Comparison of ENCODE assay signal across 9 mouse cellular contexts in genomic region chr15:89140659-89141252, GRCm38 (mm10). TPM values are rescaled to one million over a fixed set of nuclear protein-coding genes. Genes with fewer than 3 reads are reported as not detected.
DNase-seq lines count a peak whose midpoint lies in the region; ATAC-seq lines count a peak whose summit lies in the region.
"Had no signal": no experiment of that assay in that cellular context is flagged by ENCODE, and none has a peak within 500 bp of the region (broad histone marks: within the 10 kb centered on the region; RNA-seq: fewer than 3 reads in every experiment).

Gene Mapk12 (minus strand): TSS chr15:89140703.

- peaks cover 3% of the 10 kb centered on the region for H3K4me1 ChIP-seq in embryonic facial prominence, embryonic 11.5 days (ENCODE audit: control insufficient read depth, insufficient read depth, low read length)
- peaks cover 21% of the 10 kb centered on the region for H3K4me1 ChIP-seq in heart, embryonic 11.5 days (ENCODE audit: control insufficient read depth, insufficient read depth, low read length)
- H3K4me1 ChIP-seq in kidney, embryonic 15.5 days = peaks cover 42% of the 10 kb centered on the region

- peak within 1 kb of the TSS; percentile 52 for H3K4me3 ChIP-seq in embryonic facial prominence, embryonic 11.5 days (ENCODE audit: low read depth, low read length)
- H3K4me3 ChIP-seq in heart, embryonic 11.5 days (ENCODE audit: low read depth, low read length) = peak within 1 kb of the TSS; percentile 51
- peak within 1 kb of the TSS; percentile 61 for H3K4me3 ChIP-seq in kidney, embryonic 15.5 days (replicated peaks)
- H3K4me3 ChIP-seq: erythroblast, embryonic 14.5 days had no signal

- H3K9ac ChIP-seq in embryonic facial prominence, embryonic 11.5 days (replicated peaks; ENCODE audit: low read length) = peak within 1 kb of the TSS; percentile 67
- H3K9ac ChIP-seq in heart, embryonic 11.5 days (ENCODE audit: low read depth, low read length) = peak within 1 kb of the TSS; percentile 72
- peak within 1 kb of the TSS; percentile 56 for H3K9ac ChIP-seq in kidney, embryonic 15.5 days

- peak; percentile 37 for DNase-seq in CD4-positive, CD25-positive, alpha-beta regulatory T cell, adult 2 months (ENCODE audit: low read depth, low spot score)
- DNase-seq in adrenal gland, adult (ENCODE audit: inconsistent age in 2 of 2, low spot score in 1 of 2) = peak; percentile 62 to 78
- DNase-seq in embryonic facial prominence, embryonic 11.5 days (ENCODE audit: low spot score) = peak; percentile 61
- peak; percentile 58 for DNase-seq in lung, postnatal 14 days
- DNase-seq in urinary bladder, postnatal 14 days (ENCODE audit: low spot score) = peak; percentile 58
- no peak for DNase-seq in T-cell, adult 2 months (ENCODE audit: low spot score)

- H3K36me3 ChIP-seq in embryonic facial prominence, embryonic 11.5 days (replicated peaks; ENCODE audit: control insufficient read depth, insufficient read depth, low read depth, low read length) = no peaks in the 10 kb centered on the region
- no peaks in the 10 kb centered on the region for H3K36me3 ChIP-seq in heart, embryonic 11.5 days (ENCODE audit: control insufficient read depth, insufficient read depth, low read length)
- H3K36me3 ChIP-seq in kidney, embryonic 15.5 days = 0 out of 2 replicates have a peak, but pooled peaks cover 4% of the 10 kb centered on the region

- no peaks in the 10 kb centered on the region for H3K9me3 ChIP-seq in embryonic facial prominence, embryonic 11.5 days (replicated peaks; ENCODE audit: control insufficient read depth, low read length)
- no peaks in the 10 kb centered on the region for H3K9me3 ChIP-seq in heart, embryonic 11.5 days (replicated peaks; ENCODE audit: control insufficient read depth, low read length)
- no peaks in the 10 kb centered on the region for H3K9me3 ChIP-seq in kidney, embryonic 15.5 days (replicated peaks)

- WGBS in embryonic facial prominence, embryonic 11.5 days = under 1% methylated on average over 21 of the region's 21 CpGs
- under 1% methylated on average over 21 of the region's 21 CpGs for WGBS in heart, embryonic 11.5 days (ENCODE audit: insufficient replicate concordance)
- WGBS in kidney, embryonic 15.5 days = under 1% methylated on average over 21 of the region's 21 CpGs

- H3K27ac ChIP-seq in embryonic facial prominence, embryonic 11.5 days (replicated peaks; ENCODE audit: low read depth, low read length) = peak within 1 kb of the TSS; percentile 47; the same call in 1 of the 2 replicates
- no peak within 1 kb of the TSS for H3K27ac ChIP-seq in heart, embryonic 11.5 days (ENCODE audit: low read depth, low read length)
- peak within 1 kb of the TSS; percentile 75 for H3K27ac ChIP-seq in kidney, embryonic 15.5 days

- ATAC-seq in embryonic facial prominence, embryonic 11.5 days (replicated peaks; ENCODE audit: insufficient number of reproducible peaks, low FRiP score, low TSS enrichment, low read depth) = peak; percentile 71
- peak; percentile 64 for ATAC-seq in heart, embryonic 11.5 days (replicated peaks; ENCODE audit: insufficient number of reproducible peaks, low FRiP score, low TSS enrichment)
- peak; percentile 82 for ATAC-seq in kidney, embryonic 15.5 days (replicated peaks; ENCODE audit: low FRiP score)

- H3K27me3 ChIP-seq in embryonic facial prominence, embryonic 11.5 days (ENCODE audit: control insufficient read depth, insufficient read depth, low read length) = peaks cover 20% of the 10 kb centered on the region
- peaks cover 34% of the 10 kb centered on the region for H3K27me3 ChIP-seq in heart, embryonic 11.5 days (ENCODE audit: control insufficient read depth, insufficient read depth, low read length)
- H3K27me3 ChIP-seq in kidney, embryonic 15.5 days = peaks cover 56% of the 10 kb centered on the region

- peak within 1 kb of the TSS; percentile 98 for H3K4me2 ChIP-seq in embryonic facial prominence, embryonic 11.5 days (ENCODE audit: low read depth, low read length)
- peak within 1 kb of the TSS; percentile 92 for H3K4me2 ChIP-seq in heart, embryonic 11.5 days
- peak within 1 kb of the TSS; percentile 97 for H3K4me2 ChIP-seq in kidney, embryonic 15.5 days

RNA-seq across cellular contexts. Expression of gene Mapk12, which starts in this region (rescaled TPM):
- polyA plus RNA-seq in embryonic facial prominence, embryonic 11.5 days (2014; fragmentation: Nextera tagmentation; extraction: Ambion mirVana) = 10.1 and 11.9 TPM in 2 replicates
- 20.7 and 24.6 TPM in 2 replicates for polyA plus RNA-seq in heart, embryonic 11.5 days (2014; fragmentation: Nextera tagmentation; extraction: Ambion mirVana)
- polyA plus RNA-seq in kidney, embryonic 15.5 days (2015; fragmentation: Nextera tagmentation; extraction: Ambion mirVana) = 14.8 and 16.7 TPM in 2 replicates
